In the genomic region with DNA sequence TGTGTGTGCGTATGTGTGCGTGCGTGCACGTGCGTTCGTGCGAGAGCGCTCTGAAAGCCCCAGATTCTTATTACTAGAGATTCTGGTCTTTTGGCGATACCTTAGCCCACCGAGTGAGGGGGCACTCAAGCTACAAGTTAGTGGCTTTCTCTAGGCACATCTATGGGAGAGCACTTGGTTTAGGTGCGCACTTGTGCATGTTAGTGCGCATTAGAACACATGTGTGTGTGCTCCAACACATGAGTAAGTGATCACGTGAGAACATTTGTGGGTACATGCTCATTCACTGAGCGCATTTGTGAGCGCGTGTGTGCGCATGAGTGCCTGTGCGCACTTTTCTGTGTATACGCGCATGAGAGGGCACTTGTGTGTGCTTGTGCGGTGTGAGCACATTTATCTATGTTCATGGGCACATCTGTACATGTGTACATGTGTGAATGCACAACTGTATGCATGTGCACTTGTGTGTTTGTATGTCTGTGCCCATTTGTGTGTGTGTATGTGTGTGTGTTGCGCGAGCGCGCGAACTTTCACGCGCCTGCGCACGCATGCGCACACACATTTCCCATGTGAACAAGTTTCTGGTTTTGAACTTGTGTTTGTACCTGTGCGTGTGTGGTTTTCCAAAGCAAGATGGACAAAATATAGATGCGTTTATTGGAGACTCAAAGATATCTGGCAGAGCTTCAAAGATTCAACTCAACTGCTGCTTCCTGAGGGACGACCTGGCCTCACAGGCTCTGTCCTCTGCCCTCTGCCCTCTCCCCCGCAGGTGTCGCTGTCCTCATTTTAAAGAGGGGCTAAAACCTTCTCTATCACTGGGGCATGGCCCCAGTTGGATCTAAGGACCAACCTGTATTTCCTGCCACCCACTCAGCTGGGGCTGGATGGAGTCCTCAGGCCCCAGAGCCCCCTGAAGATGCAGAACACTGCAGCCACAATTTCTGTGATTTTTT, we compare ENCODE assay signal across 7 mouse cellular contexts. TPM values are rescaled to one million over a fixed set of nuclear protein-coding genes. Genes with fewer than 3 reads are reported as not detected.
A peak's percentile ranks its signal among the peaks of the same experiment; 100 is the strongest.
DNase-seq lines count a peak whose midpoint lies in the region; ATAC-seq and TF ChIP-seq lines count a peak whose summit lies in the region.

No protein-coding gene starts in this region.

- TF ChIP-seq CTCF in intestine, postnatal 0 days (IDR thresholded peaks at IDR 0.05; ENCODE audit: low read depth), result peak; percentile 58

- H3K4me3 ChIP-seq in lung, embryonic 15.5 days, result peak overlapping the region; percentile 12
- H3K4me3 ChIP-seq in embryonic facial prominence, embryonic 12.5 days, result peak overlapping the region; percentile 26
- no peak overlapping the region for H3K4me3 ChIP-seq in intestine, postnatal 0 days (ENCODE audit: low read depth, low read length)
- H3K4me3 ChIP-seq in neural tube, embryonic 15.5 days (replicated peaks), result peak overlapping the region; percentile 30

- no peak overlapping the region for H3K9ac ChIP-seq in lung, embryonic 15.5 days
- no peak overlapping the region for H3K9ac ChIP-seq in embryonic facial prominence, embryonic 12.5 days
- no peak overlapping the region for H3K9ac ChIP-seq in intestine, postnatal 0 days (ENCODE audit: low read depth, low read length)
- no peak overlapping the region for H3K9ac ChIP-seq in neural tube, embryonic 15.5 days (replicated peaks)

- no peaks in the 10 kb centered on the region; the same call in 1 of the 2 replicates for H3K27me3 ChIP-seq in lung, embryonic 15.5 days
- H3K27me3 ChIP-seq in embryonic facial prominence, embryonic 12.5 days, result peaks cover 18% of the 10 kb centered on the region
- no peaks in the 10 kb centered on the region for H3K27me3 ChIP-seq in intestine, postnatal 0 days (replicated peaks; ENCODE audit: control insufficient read depth, insufficient read depth, low read length)
- peaks cover 3% of the 10 kb centered on the region; the same call in 1 of the 2 replicates for H3K27me3 ChIP-seq in neural tube, embryonic 15.5 days (replicated peaks)

- ATAC-seq in lung, embryonic 15.5 days (ENCODE audit: borderline replicate concordance, extremely low read depth, low FRiP score, low TSS enrichment), result 0 out of 2 replicates have a peak, but pooled peaks have one; percentile 10
- no peak for ATAC-seq in embryonic facial prominence, embryonic 12.5 days (ENCODE audit: insufficient number of reproducible peaks, insufficient read depth, low FRiP score, low TSS enrichment)
- no peak for ATAC-seq in intestine, postnatal 0 days
- peak; percentile 35; the same call in 1 of the 2 replicates for ATAC-seq in neural tube, embryonic 15.5 days (ENCODE audit: low FRiP score)

- no peaks in the 10 kb centered on the region for H3K36me3 ChIP-seq in lung, embryonic 15.5 days
- H3K36me3 ChIP-seq in embryonic facial prominence, embryonic 12.5 days, result no peaks in the 10 kb centered on the region
- no peaks in the 10 kb centered on the region for H3K36me3 ChIP-seq in intestine, postnatal 0 days (ENCODE audit: control insufficient read depth, insufficient read depth)
- H3K36me3 ChIP-seq in neural tube, embryonic 15.5 days, result no peaks in the 10 kb centered on the region

- H3K4me1 ChIP-seq in lung, embryonic 15.5 days, result peaks cover 5% of the 10 kb centered on the region; the same call in 1 of the 2 replicates
- no peaks in the 10 kb centered on the region for H3K4me1 ChIP-seq in embryonic facial prominence, embryonic 12.5 days
- H3K4me1 ChIP-seq in intestine, postnatal 0 days (replicated peaks; ENCODE audit: control insufficient read depth, insufficient read depth, low read length), result peaks cover 6% of the 10 kb centered on the region
- no peaks in the 10 kb centered on the region for H3K4me1 ChIP-seq in neural tube, embryonic 15.5 days

- 52% methylated on average over 36 of the region's 36 CpGs for WGBS in lung, embryonic 15.5 days
- WGBS in embryonic facial prominence, embryonic 12.5 days, result 42% methylated on average over 36 of the region's 36 CpGs
- 58% methylated on average over 36 of the region's 36 CpGs for WGBS in intestine, postnatal 0 days
- WGBS in neural tube, embryonic 15.5 days, result 48% methylated on average over 36 of the region's 36 CpGs

- no peaks in the 10 kb centered on the region for H3K9me3 ChIP-seq in lung, embryonic 15.5 days
- H3K9me3 ChIP-seq in embryonic facial prominence, embryonic 12.5 days, result no peaks in the 10 kb centered on the region
- no peaks in the 10 kb centered on the region for H3K9me3 ChIP-seq in intestine, postnatal 0 days (ENCODE audit: control insufficient read depth)
- H3K9me3 ChIP-seq in neural tube, embryonic 15.5 days (replicated peaks), result no peaks in the 10 kb centered on the region

- no peak for DNase-seq in lung, postnatal 25 days (ENCODE audit: low spot score)
- no peak for DNase-seq in adrenal gland, adult 8-10 months
- no peak for DNase-seq in MN1 (ENCODE audit: low spot score)

- peak overlapping the region; percentile 37 for H3K4me2 ChIP-seq in lung, embryonic 15.5 days
- H3K4me2 ChIP-seq in embryonic facial prominence, embryonic 12.5 days (replicated peaks), result peak overlapping the region; percentile 41
- peak overlapping the region; percentile 32 for H3K4me2 ChIP-seq in intestine, postnatal 0 days (replicated peaks; ENCODE audit: low read depth)
- H3K4me2 ChIP-seq in neural tube, embryonic 15.5 days, result peak overlapping the region; percentile 54

- H3K27ac ChIP-seq in lung, embryonic 15.5 days, result no peak overlapping the region
- no peak overlapping the region for H3K27ac ChIP-seq in embryonic facial prominence, embryonic 12.5 days
- no peak overlapping the region for H3K27ac ChIP-seq in intestine, postnatal 0 days (ENCODE audit: low read depth, low read length)
- no peak overlapping the region for H3K27ac ChIP-seq in neural tube, embryonic 15.5 days (replicated peaks)

RNA-seq across cellular contexts. Expression of gene Ano1, which starts 38.1 kb away (rescaled TPM):
- 76.2 and 90.2 TPM in 2 replicates for polyA plus RNA-seq in lung, embryonic 15.5 days (2015; fragmentation: Nextera tagmentation; extraction: Ambion mirVana)
- 10.9 and 15.9 TPM in 2 replicates for polyA plus RNA-seq in embryonic facial prominence, embryonic 12.5 days (2016; fragmentation: Nextera tagmentation; extraction: Ambion mirVana)
- 9.0 and 9.3 TPM in 2 replicates for polyA plus RNA-seq in intestine, postnatal 0 days (2015; fragmentation: Nextera tagmentation; extraction: Ambion mirVana)
- polyA plus RNA-seq in neural tube, embryonic 15.5 days (2015; fragmentation: Nextera tagmentation; extraction: Ambion mirVana), result 4.2 and 8.8 TPM in 2 replicates
- total RNA-seq in adrenal gland, adult 8-10 months (2022), result 10 to 100 TPM; 21.7 to 34.5 (median 29.8) TPM

RNA-seq across cellular contexts. Expression of gene Fgf3, which starts 48.0 kb away (rescaled TPM):
- polyA plus RNA-seq in lung, embryonic 15.5 days (2015; fragmentation: Nextera tagmentation; extraction: Ambion mirVana), result not detected in 2 replicates
- 0.58 and 1.1 TPM in 2 replicates for polyA plus RNA-seq in embryonic facial prominence, embryonic 12.5 days (2016; fragmentation: Nextera tagmentation; extraction: Ambion mirVana)
- not detected in 2 replicates for polyA plus RNA-seq in intestine, postnatal 0 days (2015; fragmentation: Nextera tagmentation; extraction: Ambion mirVana)
- 0.28 and 1.2 TPM in 2 replicates for polyA plus RNA-seq in neural tube, embryonic 15.5 days (2015; fragmentation: Nextera tagmentation; extraction: Ambion mirVana)
- total RNA-seq in adrenal gland, adult 8-10 months (2022), result 1 to 10 TPM in 3 of 4 experiments, under 1 TPM in 1; 0.67 to 2.8 (median 2.0) TPM

RNA-seq across cellular contexts. Expression of gene Fgf4, which starts 57.3 kb away (rescaled TPM):
- not detected in 2 replicates for polyA plus RNA-seq in lung, embryonic 15.5 days (2015; fragmentation: Nextera tagmentation; extraction: Ambion mirVana)
- polyA plus RNA-seq in embryonic facial prominence, embryonic 12.5 days (2016; fragmentation: Nextera tagmentation; extraction: Ambion mirVana), result 0.08 and 0.15 TPM in 2 replicates
- not detected in 2 replicates for polyA plus RNA-seq in intestine, postnatal 0 days (2015; fragmentation: Nextera tagmentation; extraction: Ambion mirVana)
- not detected in 2 replicates for polyA plus RNA-seq in neural tube, embryonic 15.5 days (2015; fragmentation: Nextera tagmentation; extraction: Ambion mirVana)
- not detected for total RNA-seq in adrenal gland, adult 8-10 months (2022)

Comparison
In these comparisons a context has a peak if more than half of its experiments do, and no peak if none do; other contexts are left out.
1. ATAC-seq: peak in lung, embryonic 15.5 days (single experiment) and neural tube, embryonic 15.5 days (single experiment); none in embryonic facial prominence, embryonic 12.5 days (single experiment) and intestine, postnatal 0 days (single experiment).
2. Peak in every context shown above with its lines, with median percentiles within 50 percentile points of each other: H3K4me2 ChIP-seq.